Mouse (Mus musculus) thymus, postnatal 0 days (tissue): Measurements from ENCODE around the gene Tet3. TPM values are rescaled to one million over a fixed set of nuclear protein-coding genes. Genes with fewer than 3 reads are reported as not detected.

Experiments
- DNase-seq: peaks from one replicate; pipeline ENCODE4 v3.0.0-alpha.2; 2015; ENCODE audit warnings: low spot score
- polyA plus RNA-seq: library from polyadenylated mRNA; unstranded; fragments of >200 nt; fragmentation: Nextera tagmentation; extraction: Ambion mirVana; gene quantifications from 2 replicates; pipeline ENCODE4 v1.2.1, GENCODE M21; 2015

The Tet3 gene
- polyA plus RNA-seq, 1 experiment from 2014 or later = 24.1 TPM

GRCm38 (mm10) chr6:83416261-83417103 lies 42.4 kb downstream of the Tet3 start:
- DNase-seq = peak; percentile 84

GRCm38 (mm10) chr6:83415356-83415940 lies 43.4 kb downstream of the Tet3 start:
- DNase-seq = peak; percentile 19

DNA sequence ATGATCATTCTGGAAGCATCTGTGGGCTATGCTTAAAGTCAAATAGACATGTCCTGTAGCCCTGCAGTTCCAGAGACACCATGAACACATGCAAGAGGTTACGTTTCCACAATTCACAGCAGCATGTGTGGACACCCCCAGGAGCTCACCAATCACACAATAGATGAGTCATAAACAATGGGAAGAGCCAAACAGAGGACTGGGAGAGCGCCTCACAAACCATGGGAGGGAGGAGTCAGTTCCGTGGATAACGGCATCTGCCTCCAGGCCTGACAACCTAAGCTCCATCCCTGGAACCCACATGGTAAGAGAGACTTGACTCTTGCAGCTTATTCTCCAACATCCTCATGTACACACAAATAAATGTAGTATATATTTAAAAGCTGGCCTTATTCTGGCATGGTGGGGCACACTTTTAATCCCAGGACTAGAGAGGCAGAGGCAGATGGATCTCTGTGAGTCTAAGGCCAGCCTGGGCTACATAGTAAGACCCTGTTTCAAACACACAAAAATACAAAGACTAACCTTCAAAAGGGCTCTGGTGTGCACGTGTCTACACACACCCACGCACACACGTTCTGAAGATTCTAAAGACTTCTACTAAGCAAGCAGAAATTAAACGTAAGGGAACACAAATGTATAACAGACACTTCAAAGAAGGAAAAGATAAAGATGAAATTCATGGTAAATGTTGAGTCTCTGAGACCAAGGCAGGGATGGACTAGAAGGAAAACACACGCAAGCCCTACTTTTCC lies 44.1 kb downstream of the Tet3 start:
- DNase-seq = peak; percentile 15

DNA sequence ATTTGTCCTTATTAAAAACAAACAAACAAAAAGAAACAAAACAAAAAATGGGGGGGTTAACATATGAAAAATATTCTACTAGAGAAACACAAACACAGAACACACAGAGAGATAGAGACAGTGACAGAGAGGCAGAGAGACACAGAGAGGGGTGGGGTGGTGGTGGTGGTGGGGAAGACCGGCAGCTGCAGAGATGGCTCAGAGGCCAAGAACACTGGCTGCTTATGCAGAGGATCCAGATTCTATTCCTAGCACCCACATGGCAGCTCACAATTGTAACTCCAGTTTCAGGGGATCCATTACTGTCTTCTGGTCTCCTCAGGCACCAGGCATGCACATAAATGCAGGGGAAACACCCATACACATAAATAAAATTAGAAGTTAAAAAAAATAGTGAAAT lies 45.2 kb downstream of the Tet3 start:
- no peak for DNase-seq

DNA sequence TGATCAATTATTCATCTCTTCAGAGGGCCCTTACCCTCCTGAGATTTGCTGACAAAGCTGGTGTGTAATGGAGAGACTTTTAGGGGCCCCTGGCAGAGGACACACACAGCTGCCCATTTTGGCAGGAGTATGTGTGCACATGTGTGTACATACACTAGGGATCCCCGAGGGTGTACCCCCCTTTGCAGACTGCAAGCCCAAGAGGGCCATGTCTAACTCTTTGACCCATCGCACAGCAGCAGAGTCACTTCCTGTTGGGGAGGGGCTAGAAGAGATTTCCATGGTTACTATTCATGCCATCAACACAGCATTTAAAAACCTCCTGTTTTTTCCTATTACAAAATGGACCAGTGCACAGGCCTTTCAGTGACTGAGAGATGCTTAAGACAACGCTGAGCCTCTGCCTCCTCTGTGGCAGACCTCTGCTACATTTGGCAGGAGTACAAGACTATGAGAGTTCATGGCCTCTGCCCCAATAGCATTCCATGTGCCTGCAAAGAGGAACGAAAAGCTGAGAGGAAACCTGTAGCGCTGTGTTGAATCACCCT lies 46.0 kb downstream of the Tet3 start:
- peak; percentile 42 for DNase-seq

- no peak for DNase-seq
Observed at GRCm38 (mm10) chr6:83412362-83412853, 46.5 kb downstream of the Tet3 start.

DNA sequence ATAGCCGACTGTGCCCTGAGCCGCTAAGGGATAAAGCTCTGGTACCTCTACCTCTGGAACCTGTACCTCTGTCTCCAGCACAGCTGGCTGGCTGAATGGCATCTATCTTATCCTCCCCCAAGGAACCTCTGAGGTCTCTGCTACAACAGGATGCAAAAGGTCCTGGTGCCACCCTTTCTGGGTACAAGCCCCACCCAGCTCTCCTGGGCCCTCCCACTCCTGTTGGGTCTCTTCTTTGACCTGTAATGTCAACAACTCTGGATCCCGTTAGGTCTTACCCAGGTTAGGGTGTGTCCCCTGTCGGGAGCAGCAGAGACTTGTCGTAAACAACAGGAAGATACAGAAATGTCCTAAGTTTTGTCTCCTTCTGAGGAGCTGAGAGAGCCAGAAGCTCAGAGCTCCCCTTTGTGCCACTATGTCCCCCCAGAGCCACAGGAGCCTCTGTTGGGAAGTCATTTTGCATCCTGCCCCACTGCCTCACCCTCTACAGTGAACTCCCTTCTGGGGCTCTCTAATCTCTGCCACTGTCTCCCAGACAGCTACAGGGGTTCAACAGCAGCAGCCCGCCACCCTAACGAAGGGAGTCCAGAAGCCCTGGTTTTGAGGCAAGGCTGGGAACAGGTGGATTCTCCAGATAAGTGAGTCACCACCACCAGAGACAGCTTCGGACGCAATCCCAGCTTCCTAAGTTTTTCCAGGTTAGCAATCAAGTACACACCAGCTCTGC lies 47.1 kb downstream of the Tet3 start:
- DNase-seq = peak; percentile 47

DNA sequence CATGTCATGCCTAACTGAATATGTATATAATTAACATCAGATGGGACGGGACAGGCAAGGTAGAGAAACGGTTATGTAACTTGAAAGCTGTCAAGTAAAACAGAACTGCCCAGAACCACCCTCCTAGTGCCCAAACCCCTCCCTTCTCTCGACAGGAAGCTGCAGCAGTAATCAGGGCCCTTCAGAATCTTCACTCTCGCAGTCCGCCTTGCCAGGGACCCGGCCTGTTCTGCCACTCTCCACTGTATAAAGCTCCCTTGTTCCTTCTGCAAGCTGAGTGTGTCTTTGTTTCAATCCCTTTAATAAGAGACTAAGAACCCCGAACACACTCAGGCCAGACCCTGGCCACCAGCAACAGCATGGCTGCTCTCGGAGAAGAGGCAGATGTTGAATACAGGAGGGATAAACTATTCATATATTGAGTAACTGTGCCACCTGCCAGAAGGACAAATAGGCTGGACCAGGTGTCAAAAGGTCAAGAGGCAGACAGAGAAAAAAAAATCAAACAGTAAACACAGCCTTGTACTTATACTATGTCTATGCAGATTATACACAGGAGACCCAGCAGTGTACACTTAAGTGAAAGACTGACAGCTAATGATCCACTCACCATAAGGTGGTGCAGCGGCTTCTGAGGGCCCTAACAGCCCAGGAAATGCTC lies 48.7 kb downstream of the Tet3 start:
- DNase-seq = no peak

GRCm38 (mm10) chr6:83408510-83408909 lies 50.4 kb downstream of the Tet3 start:
- no peak for DNase-seq

DNA sequence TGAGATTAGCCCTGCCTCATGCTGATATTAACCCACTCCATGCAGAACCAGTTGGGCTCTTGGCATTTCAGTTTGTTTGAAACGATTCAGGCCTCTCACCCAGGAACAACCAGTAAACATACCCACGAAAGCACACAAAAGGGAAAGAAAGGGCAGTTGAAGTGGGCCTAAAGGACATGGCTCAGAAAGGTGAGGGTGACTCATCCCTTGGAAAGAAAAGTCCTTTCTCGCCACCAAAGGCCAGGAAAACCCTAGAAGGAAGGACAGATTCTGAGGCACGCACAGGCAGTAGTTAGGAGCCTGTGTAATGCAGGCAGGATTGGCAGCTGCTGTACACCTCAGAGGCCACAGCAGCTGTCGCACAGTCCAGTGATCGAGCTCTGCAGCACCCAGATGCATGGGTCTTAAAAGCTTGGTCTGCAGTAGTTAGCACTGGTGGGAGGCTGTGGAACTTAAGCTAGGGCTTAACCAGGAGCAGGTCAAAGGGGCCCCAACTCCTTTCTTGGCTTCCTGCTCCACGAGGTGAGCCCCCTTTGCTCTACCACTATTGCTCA lies 53.3 kb downstream of the Tet3 start:
- no peak for DNase-seq

- no peak for DNase-seq
Observed at GRCm38 (mm10) chr6:83404571-83404970, 54.3 kb downstream of the Tet3 start.

GRCm38 (mm10) chr6:83403481-83403880 lies 55.4 kb downstream of the Tet3 start:
- DNase-seq = no peak

- DNase-seq = no peak
Observed at GRCm38 (mm10) chr6:83399790-83400189, 59.1 kb downstream of the Tet3 start.

DNA sequence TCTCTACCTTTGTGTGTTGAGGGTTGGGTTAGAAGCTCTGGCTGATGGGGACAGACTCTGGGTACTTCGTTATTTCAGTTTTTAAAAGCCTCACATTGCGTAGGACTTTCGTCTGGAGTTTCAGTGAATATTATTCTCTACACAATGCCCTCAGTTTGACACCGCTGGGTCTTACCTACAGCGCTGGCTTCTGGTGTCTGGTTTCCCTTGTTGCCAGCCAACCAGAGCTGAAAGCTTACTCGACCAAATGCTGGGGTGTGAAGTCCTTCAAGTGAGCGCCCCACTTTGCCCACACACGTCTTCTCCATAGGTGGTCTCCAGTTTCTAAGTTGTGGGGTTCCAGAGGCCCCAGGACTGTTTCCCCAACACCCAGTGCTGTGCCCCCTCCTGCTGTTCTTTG lies 61.2 kb downstream of the Tet3 start:
- no peak for DNase-seq

GRCm38 (mm10) chr6:83396711-83397110 lies 62.2 kb downstream of the Tet3 start:
- no peak for DNase-seq

DNA sequence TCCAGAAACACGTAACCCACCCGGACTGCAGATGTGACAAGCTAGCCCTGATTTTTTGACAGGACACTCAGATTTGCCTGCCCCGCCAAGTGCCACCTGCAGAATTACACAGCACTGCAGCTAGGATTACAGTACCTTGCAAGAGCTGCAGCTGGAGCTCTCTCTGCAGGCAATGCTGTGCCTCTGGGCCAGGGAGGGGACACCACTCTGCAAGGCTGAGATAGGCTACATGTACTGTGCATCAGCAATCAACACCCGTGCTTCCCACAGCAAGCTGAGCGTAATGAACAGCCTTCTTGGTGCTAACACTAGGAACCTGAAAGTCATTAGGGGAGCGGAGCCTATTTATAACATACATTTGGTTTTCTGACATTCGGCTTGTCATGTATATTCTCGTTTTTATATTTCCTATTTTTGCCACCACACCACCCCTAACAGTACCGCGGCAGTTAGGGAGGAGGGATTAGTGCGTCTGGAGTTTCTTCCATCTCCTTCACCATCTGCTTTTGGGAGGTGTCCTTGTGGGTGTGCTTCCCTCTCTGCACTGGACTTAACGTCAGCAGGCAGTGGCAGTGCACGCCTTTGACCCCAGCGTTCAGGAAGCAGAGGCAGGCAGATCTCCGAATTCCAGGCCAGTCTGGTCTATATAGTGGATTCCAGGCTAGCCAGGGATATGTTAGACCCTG lies 63.2 kb downstream of the Tet3 start:
- no peak for DNase-seq

GRCm38 (mm10) chr6:83394122-83394521 lies 64.8 kb downstream of the Tet3 start:
- DNase-seq = no peak

GRCm38 (mm10) chr6:83392166-83392780 lies 66.6 kb downstream of the Tet3 start:
- DNase-seq = peak; percentile 29

GRCm38 (mm10) chr6:83385569-83386090 lies 73.3 kb downstream of the Tet3 start:
- no peak for DNase-seq
